9 mouse cellular contexts compared by ENCODE assay signal in the genomic region with DNA sequence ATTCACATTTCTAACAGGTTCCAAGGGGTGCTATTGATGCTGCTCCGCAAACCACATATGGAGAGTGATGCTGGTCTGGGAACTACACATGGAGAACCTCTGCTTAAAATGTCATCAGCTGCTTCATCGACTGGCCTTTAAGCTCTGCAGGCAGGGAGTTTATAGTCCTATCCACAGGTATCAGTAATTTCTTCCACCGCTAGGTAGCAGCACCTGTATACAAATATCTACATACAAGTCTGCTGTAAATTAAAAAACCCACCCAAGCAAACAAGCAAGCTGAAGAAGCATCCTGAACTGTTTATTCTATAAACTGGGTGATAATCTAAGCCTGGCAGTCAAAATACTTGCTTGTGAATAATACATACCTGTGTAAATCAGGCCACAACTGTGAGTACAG.
A peak's percentile ranks its signal among the peaks of the same experiment; 100 is the strongest.
DNase-seq lines count a peak whose midpoint lies in the region; ATAC-seq and TF ChIP-seq lines count a peak whose summit lies in the region.
"Had no signal": no experiment of that assay in that cellular context is flagged by ENCODE, and none has a peak within 500 bp of the region (broad histone marks: within the 10 kb centered on the region; RNA-seq: fewer than 3 reads in every experiment).

No protein-coding gene starts in this region.

- no peak overlapping the region for H3K9ac ChIP-seq in embryonic facial prominence, embryonic 11.5 days (replicated peaks; ENCODE audit: low read length)
- H3K9ac ChIP-seq: embryonic facial prominence, embryonic 15.5 days; limb, embryonic 12.5 days had no signal

- WGBS in kidney, adult 2 months: 36% methylated on average over 3 of the region's 3 CpGs
- WGBS in embryonic facial prominence, embryonic 11.5 days: 49% methylated on average over 3 of the region's 3 CpGs

- no peak overlapping the region for H3K4me2 ChIP-seq in embryonic facial prominence, embryonic 11.5 days (ENCODE audit: low read depth, low read length)
- H3K4me2 ChIP-seq: embryonic facial prominence, embryonic 15.5 days; limb, embryonic 12.5 days had no signal

- TF ChIP-seq CTCF in kidney, adult 2 months (conservative IDR thresholded peaks at IDR 0.05; ENCODE audit: insufficient read depth, insufficient read length, low read depth, low read length): 0 out of 2 replicates have a peak, but pooled peaks have one; percentile 9
- TF ChIP-seq CTCF in E14TG2a.4 (conservative IDR thresholded peaks at IDR 0.05; ENCODE audit: low read length): peak; percentile 32; the same call in 1 of the 2 replicates
- peak; percentile 76 for TF ChIP-seq CTCF in layer of hippocampus, adult 2 months (conservative IDR thresholded peaks at IDR 0.05)

- no peak overlapping the region for H3K4me3 ChIP-seq in kidney, adult 2 months (ENCODE audit: insufficient read depth, low read depth, low read length)
- H3K4me3 ChIP-seq in E14TG2a.4 (replicated peaks; ENCODE audit: low read length): no peak overlapping the region
- H3K4me3 ChIP-seq in embryonic facial prominence, embryonic 11.5 days (ENCODE audit: low read depth, low read length): no peak overlapping the region
- no peak overlapping the region for H3K4me3 ChIP-seq in layer of hippocampus, adult 2 months
- H3K4me3 ChIP-seq: embryonic facial prominence, embryonic 15.5 days; limb, embryonic 12.5 days had no signal

- H3K4me1 ChIP-seq in kidney, adult 2 months (ENCODE audit: control insufficient read depth, insufficient read depth, low read length): no peaks in the 10 kb centered on the region
- H3K4me1 ChIP-seq in E14TG2a.4 (replicated peaks; ENCODE audit: low read depth, low read length): 0 out of 2 replicates have a peak, but pooled peaks cover 5% of the 10 kb centered on the region
- no peaks in the 10 kb centered on the region for H3K4me1 ChIP-seq in embryonic facial prominence, embryonic 11.5 days (ENCODE audit: control insufficient read depth, insufficient read depth, low read length)
- H3K4me1 ChIP-seq: embryonic facial prominence, embryonic 15.5 days; limb, embryonic 12.5 days had no signal

- no peaks in the 10 kb centered on the region for H3K27me3 ChIP-seq in kidney, adult 2 months (replicated peaks; ENCODE audit: control insufficient read depth, insufficient read depth, low read length)
- H3K27me3 ChIP-seq in E14TG2a.4 (ENCODE audit: insufficient read depth, low read length): 0 out of 2 replicates have a peak, but pooled peaks cover 2% of the 10 kb centered on the region
- H3K27me3 ChIP-seq in embryonic facial prominence, embryonic 11.5 days (ENCODE audit: control insufficient read depth, insufficient read depth, low read length): no peaks in the 10 kb centered on the region
- H3K27me3 ChIP-seq: embryonic facial prominence, embryonic 15.5 days; limb, embryonic 12.5 days had no signal

- peak; percentile 41 for DNase-seq in kidney, adult 2 months
- no peak for DNase-seq in kidney, adult 11 months
- peak; percentile 67 for DNase-seq in A20 (ENCODE audit: low read depth, low spot score)
- DNase-seq in embryonic facial prominence, embryonic 11.5 days (ENCODE audit: low spot score): peak; percentile 76
- peak; percentile 21 to 46 for DNase-seq in layer of hippocampus, adult 2 months (ENCODE audit: low spot score in 2 of 2)
- peak; percentile 54 to 56 for DNase-seq in right cerebral cortex, postnatal 10 days (ENCODE audit: low spot score in 2 of 2)

- H3K9me3 ChIP-seq in E14TG2a.4 (ENCODE audit: low read length): no peaks in the 10 kb centered on the region
- H3K9me3 ChIP-seq in embryonic facial prominence, embryonic 11.5 days (replicated peaks; ENCODE audit: control insufficient read depth, low read length): no peaks in the 10 kb centered on the region
- H3K9me3 ChIP-seq: embryonic facial prominence, embryonic 15.5 days; limb, embryonic 12.5 days had no signal

- no peak overlapping the region for H3K27ac ChIP-seq in kidney, adult 2 months (ENCODE audit: insufficient read depth, low read depth, low read length)
- H3K27ac ChIP-seq in embryonic facial prominence, embryonic 11.5 days (replicated peaks; ENCODE audit: low read depth, low read length): no peak overlapping the region
- no peak overlapping the region for H3K27ac ChIP-seq in layer of hippocampus, adult 2 months
- H3K27ac ChIP-seq: embryonic facial prominence, embryonic 15.5 days; limb, embryonic 12.5 days had no signal

- TF ChIP-seq POLR2A in kidney, adult 2 months (IDR thresholded peaks at IDR 0.05; ENCODE audit: low read depth, low read length): no peak

- H3K36me3 ChIP-seq in kidney, adult 2 months (ENCODE audit: control insufficient read depth, insufficient read depth, low read length): no peaks in the 10 kb centered on the region
- H3K36me3 ChIP-seq in E14TG2a.4 (ENCODE audit: insufficient read depth, low read length): no peaks in the 10 kb centered on the region
- H3K36me3 ChIP-seq in embryonic facial prominence, embryonic 11.5 days (replicated peaks; ENCODE audit: control insufficient read depth, insufficient read depth, low read depth, low read length): no peaks in the 10 kb centered on the region
- H3K36me3 ChIP-seq: embryonic facial prominence, embryonic 15.5 days; limb, embryonic 12.5 days had no signal

- no peak for ATAC-seq in embryonic facial prominence, embryonic 11.5 days (replicated peaks; ENCODE audit: insufficient number of reproducible peaks, low FRiP score, low TSS enrichment, low read depth)

Comparison
In these comparisons a context has a peak if more than half of its experiments do, and no peak if none do; other contexts are left out.
1. CTCF ChIP-seq: peak in every context shown above with its lines; median percentile 76 in layer of hippocampus, adult 2 months; 32 in E14TG2a.4; 9 in kidney, adult 2 months.